Mouse (Mus musculus): ENCODE measurements around the gene Olfr397.

Gene Olfr397

DNA sequence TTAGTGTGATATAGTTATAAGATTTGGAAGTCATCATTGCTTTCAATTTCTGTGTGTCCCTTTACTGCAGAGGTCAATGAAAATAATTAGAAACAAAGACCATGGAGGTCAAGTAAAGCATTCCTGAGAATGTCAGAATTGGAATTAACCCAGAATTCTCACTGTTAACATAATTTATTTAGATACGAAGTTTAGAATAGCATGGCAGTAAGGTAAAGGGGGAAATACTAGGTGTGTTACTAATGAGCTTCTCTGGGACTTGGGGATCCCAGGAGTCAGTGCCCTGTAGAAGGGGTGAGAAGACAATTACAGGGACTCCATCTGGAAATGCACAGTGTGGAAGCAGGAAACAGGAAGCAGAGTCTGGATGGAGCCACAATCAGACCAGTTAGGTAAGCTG is at the start of gene Olfr397:
Gene Olfr397, plus strand, starts transcription at position 301 of the 400 bp plus-strand sequence.
- no peak for DNase-seq (ENCODE audit: low spot score)

DNA sequence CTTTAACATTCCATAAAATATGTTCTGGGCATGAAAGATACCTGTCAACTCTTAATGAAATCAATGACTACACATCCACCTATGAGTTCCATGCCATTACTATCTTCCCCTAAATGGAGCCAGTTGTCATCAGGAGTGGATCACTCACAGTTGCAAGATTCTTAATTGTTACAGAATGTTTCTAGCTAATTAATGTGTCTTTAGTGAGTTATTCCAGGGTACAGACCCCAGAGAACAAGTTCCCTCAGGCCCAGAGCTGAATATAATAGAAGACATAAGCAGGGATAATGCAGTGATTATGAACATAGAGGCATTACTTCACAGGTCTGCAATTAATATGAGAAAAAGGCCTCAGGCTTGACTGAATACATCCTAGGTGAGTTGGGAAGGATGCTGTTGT is 24.2 kb upstream of the Olfr397 start, which contains the start of gene Olfr23:
Gene Olfr23, plus strand, starts transcription at position 301 of the 400 bp plus-strand sequence.
- no peak for DNase-seq (ENCODE audit: low spot score)

DNA sequence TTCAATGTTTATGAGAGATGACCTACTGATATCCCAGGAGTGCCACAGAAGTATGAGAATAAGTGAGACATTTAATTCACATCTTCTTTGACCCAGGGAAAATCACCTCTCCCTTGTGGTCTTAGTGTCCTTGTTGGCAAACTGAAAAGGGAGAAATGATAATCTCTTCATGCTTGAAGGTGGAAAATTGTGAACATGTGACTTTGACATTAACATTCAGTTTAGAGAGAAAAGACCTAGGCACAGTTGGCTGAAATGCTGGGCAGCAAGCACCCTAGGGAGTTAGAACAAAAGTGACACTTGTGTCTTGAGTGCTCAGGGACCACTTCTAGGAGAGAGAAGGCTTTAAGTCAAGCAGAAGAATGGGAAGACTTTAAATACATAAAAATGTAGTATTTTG is 29.7 kb downstream of the Olfr397 start, which contains the start of gene Olfr398:
Gene Olfr398, minus strand, starts transcription at position 101 of the 400 bp plus-strand sequence.
- DNase-seq (ENCODE audit: low spot score), result no peak

DNA sequence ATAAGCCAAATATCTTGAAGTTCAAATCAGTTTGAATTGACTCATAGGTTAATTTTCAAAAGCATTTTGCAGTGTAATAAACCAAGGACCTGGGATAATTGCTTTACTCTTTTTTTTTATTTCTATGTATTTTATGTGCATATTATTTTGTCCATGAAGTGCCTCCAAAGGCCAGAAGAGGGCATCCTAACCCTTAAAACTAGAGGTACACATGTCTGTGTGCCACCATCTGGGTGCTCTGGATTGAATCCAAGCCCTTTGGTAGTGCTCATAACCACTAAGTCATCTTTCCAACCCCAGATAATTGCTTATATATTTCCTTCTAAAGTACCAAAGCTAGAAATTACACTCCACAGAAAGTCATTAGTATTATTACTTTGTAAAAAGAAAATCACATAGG is 32.5 kb downstream of the Olfr397 start:
- no peak for DNase-seq (ENCODE audit: low spot score)
